Mouse (Mus musculus): ENCODE measurements around the gene Stk32c.

The Stk32c gene

DNA sequence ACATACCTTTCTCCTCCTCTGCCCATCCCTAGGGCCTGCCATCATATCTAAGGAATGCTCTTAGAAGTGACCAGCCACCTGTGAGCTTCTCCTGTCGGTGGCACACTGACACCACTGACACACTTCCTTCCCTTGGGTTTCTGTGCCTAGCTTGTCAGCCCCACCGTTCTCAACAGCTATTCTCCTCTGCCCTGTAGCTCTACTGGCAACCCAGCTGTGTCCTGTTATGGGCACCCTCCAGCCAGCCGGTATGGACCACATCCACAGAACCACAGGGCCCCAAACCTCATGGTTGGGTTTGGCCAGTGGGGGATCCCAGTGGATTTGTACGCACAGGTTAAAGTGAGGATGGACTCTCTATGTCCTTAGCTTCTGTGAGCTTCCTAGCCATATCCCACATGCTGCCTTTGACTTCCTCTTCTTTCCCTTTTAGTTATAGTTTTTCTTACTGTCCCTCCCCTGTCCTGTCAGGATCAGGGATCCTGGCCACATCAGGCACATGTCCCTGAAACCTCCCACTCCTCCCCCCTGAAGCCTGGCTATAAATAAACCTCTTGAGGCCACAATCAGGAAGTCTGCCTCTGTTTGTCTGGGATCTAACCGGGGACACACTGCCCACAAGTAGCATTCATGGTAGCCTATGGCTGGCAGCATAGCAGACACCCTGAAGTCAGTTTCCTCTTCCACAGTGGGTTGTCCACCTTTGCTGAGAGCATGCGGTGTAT lies 15.5 kb upstream of the Stk32c start:
- peak; percentile 49 for DNase-seq

GRCm38 (mm10) chr7:139226416-139226815 lies 13.3 kb upstream of the Stk32c start:
- DNase-seq: no peak

DNA sequence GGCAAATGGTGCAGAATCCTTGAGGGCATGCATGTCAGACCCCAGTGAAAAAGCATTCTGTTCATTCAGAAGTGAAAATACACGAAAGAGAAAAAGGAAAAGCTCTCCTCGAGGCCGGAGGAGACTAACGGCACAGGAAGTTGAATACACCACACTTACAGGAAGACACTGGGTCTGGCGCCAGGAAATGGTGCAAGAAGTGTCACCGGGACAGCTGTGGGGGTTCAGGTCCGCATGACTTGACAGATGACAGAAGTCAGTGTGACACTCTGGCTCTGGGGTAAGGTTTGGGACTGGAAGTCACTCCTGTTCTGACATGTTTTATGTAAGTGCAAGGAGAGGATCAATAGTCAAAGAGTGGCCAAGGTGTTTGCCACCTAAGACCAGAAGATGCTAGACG lies 11.6 kb upstream of the Stk32c start:
- DNase-seq: peak; percentile 79

GRCm38 (mm10) chr7:139224070-139224469 lies 11.0 kb upstream of the Stk32c start:
- no peak for DNase-seq

DNA sequence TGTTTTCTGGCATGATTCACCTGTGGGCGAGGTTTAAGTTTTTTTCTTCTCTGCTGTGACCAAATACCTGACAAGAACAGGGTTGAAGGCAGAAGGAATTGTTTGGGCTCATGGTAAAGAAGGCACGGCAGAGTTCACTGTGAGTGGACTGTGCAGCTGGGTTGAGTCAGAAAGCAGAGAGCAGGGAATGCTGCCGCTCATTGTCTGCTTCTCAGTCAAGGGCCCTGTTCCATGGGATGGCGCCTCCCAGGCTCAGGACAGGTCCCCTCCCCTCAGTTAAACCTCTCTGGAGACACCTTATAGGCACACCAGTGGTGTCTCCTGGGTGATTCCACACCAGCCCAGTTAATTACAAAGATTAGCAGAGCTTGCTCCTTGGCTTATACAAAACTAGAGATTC lies 9.2 kb upstream of the Stk32c start:
- no peak for DNase-seq

- no peak for DNase-seq
Measured at GRCm38 (mm10) chr7:139221856-139222255, 8.7 kb upstream of the Stk32c start.

GRCm38 (mm10) chr7:139221072-139221471 lies 8.0 kb upstream of the Stk32c start:
- no peak for DNase-seq

GRCm38 (mm10) chr7:139220303-139220702 lies 7.2 kb upstream of the Stk32c start:
- peak; percentile 74 for DNase-seq

DNA sequence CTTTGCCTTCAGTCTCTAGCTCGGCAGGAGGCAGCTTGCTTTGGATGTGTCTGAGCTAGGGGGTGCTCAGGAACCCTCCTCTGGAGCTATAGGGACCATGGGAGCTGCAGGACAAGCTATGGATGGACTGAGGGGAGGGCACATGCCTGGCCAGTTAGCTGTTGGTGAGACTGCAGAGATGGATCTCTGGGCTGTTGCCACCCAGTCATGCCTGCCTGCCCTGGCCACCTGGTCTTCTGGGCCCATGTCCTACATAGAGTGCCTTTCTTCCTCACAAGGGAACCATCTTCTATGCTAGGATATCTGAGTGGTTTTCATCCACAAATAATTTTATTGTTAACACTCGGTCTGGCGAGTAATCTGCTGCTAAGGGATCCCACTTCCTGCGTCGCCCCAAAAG lies 6.4 kb upstream of the Stk32c start:
- DNase-seq: no peak

- peak; percentile 59 for DNase-seq
Measured at GRCm38 (mm10) chr7:139218641-139219415, 5.7 kb upstream of the Stk32c start.

DNA sequence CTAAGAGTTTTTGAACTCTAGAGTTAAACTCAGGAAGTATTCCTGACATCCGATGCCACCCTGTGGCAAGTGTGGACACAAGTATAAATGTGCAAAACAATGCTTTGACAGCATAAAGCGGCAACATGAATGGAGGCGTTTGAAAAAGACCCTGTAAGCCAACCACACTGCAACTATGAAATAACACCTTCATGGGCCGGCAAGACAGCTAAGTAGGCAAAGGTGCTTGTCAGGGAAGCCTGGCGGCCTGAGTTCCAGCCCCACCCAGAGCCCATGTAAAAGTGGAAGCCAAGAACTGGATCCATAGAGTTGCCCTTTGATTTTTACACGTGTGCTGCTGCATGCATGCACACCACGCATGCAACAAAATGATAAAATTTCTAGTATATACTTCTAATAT lies 3.9 kb upstream of the Stk32c start:
- DNase-seq: no peak

DNA sequence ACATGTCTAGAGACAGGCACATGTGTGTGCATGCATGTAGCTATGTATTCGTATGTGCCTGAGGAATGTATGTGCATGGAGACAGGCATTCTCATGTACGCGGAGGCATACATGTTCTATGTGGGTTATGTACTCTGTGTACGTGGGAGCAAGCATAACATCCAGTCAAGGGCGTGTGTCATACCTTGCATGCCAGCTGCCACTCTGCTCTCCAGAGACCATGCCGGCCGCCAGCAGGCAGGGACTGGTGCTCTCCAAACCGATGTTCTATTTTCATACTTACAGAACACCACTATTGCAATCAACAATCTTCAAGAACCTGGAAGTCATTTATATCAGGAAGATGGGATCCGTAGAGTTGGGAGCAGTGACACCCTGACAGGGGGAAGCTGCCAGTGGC lies 3.4 kb upstream of the Stk32c start:
- no peak for DNase-seq

DNA sequence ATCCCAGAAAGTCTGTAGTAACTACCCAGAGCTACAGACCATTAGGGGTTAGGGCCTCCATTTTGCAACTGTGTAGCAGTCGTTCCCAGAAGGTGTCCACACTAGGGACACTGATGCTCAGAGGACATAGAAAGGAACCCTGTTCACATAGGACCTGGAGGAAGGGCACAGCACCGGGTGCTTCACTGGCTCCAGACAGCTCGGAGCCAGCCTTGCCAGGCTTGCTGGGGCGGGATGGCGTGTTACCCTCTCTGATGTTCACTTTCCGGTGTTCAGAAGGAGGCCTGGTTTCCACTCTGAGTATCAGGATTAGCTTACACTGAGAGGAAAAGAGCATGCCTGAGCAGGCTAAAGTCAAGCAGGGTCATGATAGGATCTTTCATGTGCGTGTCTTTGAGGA lies 2.8 kb upstream of the Stk32c start:
- DNase-seq: no peak

- no peak for DNase-seq
Measured at GRCm38 (mm10) chr7:139215516-139215915, 2.4 kb upstream of the Stk32c start.

DNA sequence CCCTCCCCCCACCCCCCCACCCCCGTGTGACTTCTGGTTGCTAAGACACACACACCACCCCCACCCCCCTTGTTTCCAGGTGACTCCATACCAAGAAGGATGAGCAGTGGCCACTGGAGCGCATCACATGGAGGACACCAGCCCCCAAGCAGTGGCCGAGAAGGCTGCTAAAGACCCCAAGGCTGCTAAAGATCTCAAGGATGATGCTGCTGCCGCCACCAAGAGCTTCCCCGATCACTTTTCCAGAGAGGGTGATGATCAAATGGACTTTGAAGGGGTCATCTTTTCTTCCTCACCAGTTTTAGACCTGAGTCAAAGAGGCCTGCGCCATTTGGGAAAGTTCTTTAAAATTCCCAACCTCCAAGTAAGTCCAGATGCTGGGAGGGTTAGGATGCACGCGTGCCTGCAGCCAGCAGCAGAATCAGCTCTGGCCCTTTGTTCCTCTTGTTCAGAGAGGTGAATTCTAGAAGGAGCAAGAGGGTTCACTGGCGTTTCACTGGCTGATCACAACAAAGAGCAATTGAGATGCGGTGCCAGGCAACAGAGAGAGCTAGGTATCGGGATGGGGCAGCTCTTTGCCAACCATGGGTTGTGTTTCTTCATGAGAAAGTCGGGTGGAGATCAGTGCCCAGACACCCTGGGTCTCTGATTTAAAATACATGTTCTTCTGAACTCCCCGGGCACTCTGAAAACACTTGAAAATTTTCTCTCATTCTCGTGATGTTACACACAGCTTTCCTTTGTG lies 1.7 kb upstream of the Stk32c start:
- DNase-seq: no peak

DNA sequence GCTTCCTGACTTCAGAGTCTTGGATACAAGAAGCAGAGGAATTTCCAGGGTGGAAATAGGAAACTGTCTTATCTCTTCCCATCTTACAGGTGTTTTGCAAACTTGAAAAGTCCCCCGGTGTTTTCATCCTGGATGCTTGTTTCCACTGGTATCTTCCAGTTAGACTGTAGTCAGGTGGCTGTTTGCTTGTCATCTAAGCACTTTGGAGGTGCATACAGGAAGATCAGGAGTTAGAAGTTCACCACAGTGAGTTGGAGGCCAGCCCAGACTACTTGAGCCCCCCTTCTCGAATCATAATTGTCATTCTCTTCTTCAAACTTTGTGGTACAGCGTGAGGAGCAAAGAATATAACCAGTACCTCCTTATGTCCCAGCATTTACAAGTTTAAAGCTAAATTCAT lies 1.1 kb upstream of the Stk32c start:
- DNase-seq: no peak

- no peak for DNase-seq
Measured at GRCm38 (mm10) chr7:139213751-139214150, 644 bp upstream of the Stk32c start.

DNA sequence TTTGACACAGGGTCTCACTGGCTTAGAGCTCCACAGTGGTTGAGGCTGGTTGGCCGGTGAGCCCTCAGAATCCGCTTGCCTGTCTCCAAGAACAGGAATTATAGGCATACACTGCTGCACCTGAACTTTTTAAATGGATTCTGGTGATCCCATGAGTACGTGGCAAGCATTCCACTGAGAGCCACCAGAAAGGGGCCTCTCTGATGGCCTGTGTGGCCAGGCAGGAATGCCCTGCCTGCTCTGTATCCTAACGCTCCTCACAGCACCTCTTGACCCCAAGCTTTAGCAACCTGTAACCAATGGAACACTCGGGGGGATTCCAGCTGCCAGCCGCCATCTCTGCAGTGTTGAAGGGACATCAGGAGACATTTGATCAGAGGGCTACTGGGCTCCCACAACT lies 1.3 kb downstream of the Stk32c start:
- DNase-seq: no peak

- no peak for DNase-seq
Measured at GRCm38 (mm10) chr7:139208773-139209095, 4.4 kb downstream of the Stk32c start.

DNA sequence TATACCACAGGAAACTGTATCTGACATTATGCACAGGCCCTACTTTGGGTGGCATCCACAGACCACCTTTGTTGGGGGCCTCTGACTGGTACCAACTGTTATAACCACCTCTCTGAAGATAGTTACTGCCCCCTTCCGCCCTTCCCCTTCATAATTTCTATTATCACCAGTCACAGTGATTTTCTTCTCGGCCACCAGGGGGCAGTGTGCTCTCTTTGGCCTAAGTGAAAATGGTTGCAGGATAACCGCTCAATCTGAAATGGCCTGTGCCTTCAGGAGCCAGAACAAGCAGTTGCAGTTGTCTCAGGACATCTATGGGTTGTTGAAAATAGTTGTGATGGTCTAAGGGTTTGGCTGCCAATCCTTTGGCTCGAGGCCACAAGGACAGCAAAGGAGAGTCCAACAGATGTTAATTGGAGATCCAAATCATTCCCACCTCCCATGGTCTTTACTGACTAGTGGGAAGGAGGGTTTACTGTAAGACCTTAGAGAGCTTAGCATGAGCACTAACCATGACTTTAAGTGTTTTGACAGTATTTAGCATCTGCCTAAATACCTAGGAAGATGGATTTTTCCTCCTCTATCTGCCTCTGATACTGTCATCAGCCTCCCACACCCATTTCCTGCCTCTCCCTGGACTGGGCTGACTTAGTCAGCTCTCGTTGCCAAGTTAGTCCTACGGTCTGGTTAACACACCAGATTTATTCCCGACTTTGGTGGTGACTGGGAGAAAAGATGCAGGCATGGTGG lies 4.9 kb downstream of the Stk32c start:
- DNase-seq: peak; percentile 55

DNA sequence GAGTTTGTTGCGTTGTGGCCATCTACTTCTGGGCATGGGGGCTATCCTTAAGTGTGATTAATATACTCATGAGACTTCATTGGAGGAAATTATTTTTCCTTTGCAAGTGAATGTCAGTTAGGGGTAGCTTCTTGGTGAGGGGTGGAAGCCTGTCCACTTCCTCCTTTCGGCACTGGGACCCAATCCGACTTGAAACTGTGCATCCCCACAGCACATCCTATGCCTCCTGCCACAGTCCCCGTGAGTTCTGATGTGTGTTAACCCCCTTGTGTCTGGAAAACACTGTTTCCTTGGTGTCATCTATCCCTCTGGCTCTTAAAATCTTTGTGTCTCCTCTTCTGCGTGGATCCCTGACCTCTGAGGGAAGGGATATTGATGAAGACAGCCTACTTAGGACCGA lies 11.9 kb downstream of the Stk32c start:
- DNase-seq: no peak

- peak; percentile 77 for DNase-seq
Measured at GRCm38 (mm10) chr7:139200108-139200507, 13.0 kb downstream of the Stk32c start.

GRCm38 (mm10) chr7:139197022-139197421 lies 16.1 kb downstream of the Stk32c start:
- no peak for DNase-seq
